ENCODE assay signal across 9 mouse cellular contexts in genomic region chr17:43036058-43036757, GRCm38 (mm10). TPM values are rescaled to one million over a fixed set of nuclear protein-coding genes. Genes with fewer than 3 reads are reported as not detected.
DNase-seq lines count a peak whose midpoint lies in the region; ATAC-seq and TF ChIP-seq lines count a peak whose summit lies in the region.
"Had no signal": no experiment of that assay in that cellular context is flagged by ENCODE, and none has a peak within 500 bp of the region (broad histone marks: within the 10 kb centered on the region; RNA-seq: fewer than 3 reads in every experiment).

No protein-coding gene starts in this region.

- peak; percentile 78 for ATAC-seq in erythroblast, adult 5-6 weeks (replicated peaks; ENCODE audit: low FRiP score, poor library complexity, severe bottlenecking)
- peak; percentile 38; the same call in 1 of the 2 replicates for ATAC-seq in lung, postnatal 0 days
- no peak for ATAC-seq in midbrain, embryonic 11.5 days (ENCODE audit: low FRiP score)
- ATAC-seq: Patski had no signal

- intact Hi-C loops in heart, postnatal 36 days (cut with DNase I) = no loop called here

- H3K27ac ChIP-seq in lung, postnatal 0 days (ENCODE audit: low read length) = no peak overlapping the region
- no peak overlapping the region for H3K27ac ChIP-seq in kidney, adult 2 months (ENCODE audit: insufficient read depth, low read depth, low read length)
- no peak overlapping the region for H3K27ac ChIP-seq in midbrain, embryonic 11.5 days (ENCODE audit: low read depth, low read length)

- 82% methylated on average over 10 of the region's 10 CpGs for WGBS in lung, postnatal 0 days
- WGBS in kidney, adult 2 months = 71% methylated on average over 10 of the region's 10 CpGs
- 85% methylated on average over 10 of the region's 10 CpGs for WGBS in midbrain, embryonic 11.5 days

- no peak for TF ChIP-seq EP300 in lung, postnatal 0 days (IDR thresholded peaks at IDR 0.05)

- no peaks in the 10 kb centered on the region for H3K9me3 ChIP-seq in lung, postnatal 0 days (ENCODE audit: low read length)
- no peaks in the 10 kb centered on the region for H3K9me3 ChIP-seq in midbrain, embryonic 11.5 days (ENCODE audit: control insufficient read depth, low read length)

- peak; percentile 4 to 43 for DNase-seq in heart, adult 9 months (ENCODE audit: low spot score in 2 of 2)
- DNase-seq in heart, postnatal 36 days = no peak
- DNase-seq in ES-CJ7 (ENCODE audit: low read depth, low spot score) = peak; percentile 97
- DNase-seq in lung, postnatal 0 days (ENCODE audit: low spot score) = peak; percentile 49
- no peak for DNase-seq in kidney, adult 2 months
- DNase-seq in midbrain, embryonic 11.5 days (ENCODE audit: low spot score, missing footprints) = no peak
- DNase-seq in ovary, postnatal 36 days (ENCODE audit: low spot score) = no peak

- no peak overlapping the region for H3K9ac ChIP-seq in lung, postnatal 0 days (replicated peaks; ENCODE audit: low read depth)
- H3K9ac ChIP-seq in midbrain, embryonic 11.5 days (ENCODE audit: low read length) = no peak overlapping the region

- no peak overlapping the region for H3K4me3 ChIP-seq in lung, postnatal 0 days (ENCODE audit: low read depth, low read length)
- H3K4me3 ChIP-seq in kidney, adult 2 months (ENCODE audit: insufficient read depth, low read depth, low read length) = no peak overlapping the region
- H3K4me3 ChIP-seq in midbrain, embryonic 11.5 days (ENCODE audit: low read depth, low read length) = no peak overlapping the region

- no peaks in the 10 kb centered on the region for H3K36me3 ChIP-seq in lung, postnatal 0 days (ENCODE audit: insufficient read depth, low read length)
- peaks cover 7% of the 10 kb centered on the region for H3K36me3 ChIP-seq in kidney, adult 2 months (ENCODE audit: control insufficient read depth, insufficient read depth, low read length)
- peaks cover 14% of the 10 kb centered on the region for H3K36me3 ChIP-seq in midbrain, embryonic 11.5 days (ENCODE audit: control insufficient read depth, insufficient read depth, low read length)

- no peak for TF ChIP-seq CTCF in lung, postnatal 0 days (IDR thresholded peaks at IDR 0.05)
- TF ChIP-seq CTCF in kidney, adult 2 months (conservative IDR thresholded peaks at IDR 0.05; ENCODE audit: insufficient read depth, insufficient read length, low read depth, low read length) = no peak

- no peaks in the 10 kb centered on the region for H3K27me3 ChIP-seq in lung, postnatal 0 days (replicated peaks; ENCODE audit: insufficient read depth, low read length)
- no peaks in the 10 kb centered on the region for H3K27me3 ChIP-seq in kidney, adult 2 months (replicated peaks; ENCODE audit: control insufficient read depth, insufficient read depth, low read length)
- H3K27me3 ChIP-seq in midbrain, embryonic 11.5 days (ENCODE audit: control insufficient read depth, insufficient read depth, low read length) = no peaks in the 10 kb centered on the region
- H3K27me3 ChIP-seq: Patski had no signal

- 0 out of 2 replicates have a peak, but pooled peaks cover 3% of the 10 kb centered on the region for H3K4me1 ChIP-seq in lung, postnatal 0 days (ENCODE audit: insufficient read depth, low read depth, low read length)
- H3K4me1 ChIP-seq in kidney, adult 2 months (ENCODE audit: control insufficient read depth, insufficient read depth, low read length) = peaks cover 4% of the 10 kb centered on the region; the same call in 1 of the 2 replicates
- H3K4me1 ChIP-seq in midbrain, embryonic 11.5 days (ENCODE audit: control insufficient read depth, insufficient read depth, low read length) = no peaks in the 10 kb centered on the region

- no peak overlapping the region for H3K4me2 ChIP-seq in lung, postnatal 0 days (replicated peaks; ENCODE audit: low read depth, low read length)
- no peak overlapping the region for H3K4me2 ChIP-seq in midbrain, embryonic 11.5 days

- no peak for TF ChIP-seq POLR2A in kidney, adult 2 months (IDR thresholded peaks at IDR 0.05; ENCODE audit: low read depth, low read length)

RNA-seq across cellular contexts. Expression of gene Tnfrsf21, which starts 19.9 kb away (rescaled TPM):
- 10 to 100 TPM; 11.9 to 12.2 TPM for total RNA-seq in heart, postnatal 36 days (2021)
- total RNA-seq in erythroblast, adult 5-6 weeks (2015; ENCODE audit: low replicate concordance) = 21.1 and 27.8 TPM in 2 replicates
- total RNA-seq in erythroblast, adult 5-6 weeks (2017; ENCODE audit: low replicate concordance) = 17.6 and 24.6 TPM in 2 replicates
- 27.6 and 40.2 TPM in 2 replicates for polyA plus RNA-seq in lung, postnatal 0 days (2015; fragmentation: Nextera tagmentation; extraction: Ambion mirVana)
- polyA plus RNA-seq in kidney, adult 2 months (2012; rRNA removed) = 178 and 213 TPM in 2 replicates
- 27.6 and 29.4 TPM in 2 replicates for polyA plus RNA-seq in midbrain, embryonic 11.5 days (2014; fragmentation: Nextera tagmentation; extraction: Ambion mirVana)

Comparison
In these comparisons a context has a peak if more than half of its experiments do, and no peak if none do; other contexts are left out.
1. DNase-seq: peak in heart, adult 9 months (2 of 2), ES-CJ7 (single experiment) and lung, postnatal 0 days (single experiment); none in heart, postnatal 36 days (0 of 2), kidney, adult 2 months (single experiment), midbrain, embryonic 11.5 days (single experiment) and ovary, postnatal 36 days (single experiment).